ENCODE assay signal across 23 mouse cellular contexts in the genomic region with DNA sequence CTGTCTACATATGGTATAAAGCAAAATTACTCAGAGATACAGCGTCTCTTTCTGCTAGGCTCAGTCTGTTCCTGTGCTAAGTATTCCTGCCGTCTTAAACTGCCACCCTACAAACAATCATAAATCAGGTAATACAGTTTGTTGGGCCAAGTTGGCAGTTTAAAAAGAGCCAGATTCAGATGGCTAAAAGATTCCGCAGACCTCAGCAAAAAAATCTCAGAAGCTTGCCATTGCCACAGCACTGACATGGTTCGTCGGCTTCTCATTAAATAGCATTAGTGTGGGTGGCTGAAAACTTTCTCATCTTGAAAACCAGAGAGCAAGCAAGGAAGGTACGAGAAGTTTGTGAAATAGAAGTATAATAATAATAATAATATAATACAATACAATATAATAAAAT. TPM values are rescaled to one million over a fixed set of nuclear protein-coding genes. Genes with fewer than 3 reads are reported as not detected.
A peak's percentile ranks its signal among the peaks of the same experiment; 100 is the strongest.
DNase-seq lines count a peak whose midpoint lies in the region; ATAC-seq lines count a peak whose summit lies in the region.
"Had no signal": no experiment of that assay in that cellular context is flagged by ENCODE, and none has a peak within 500 bp of the region (broad histone marks: within the 10 kb centered on the region; RNA-seq: fewer than 3 reads in every experiment).

No protein-coding gene starts in this region.

- no peak overlapping the region for H3K27ac ChIP-seq in kidney, embryonic 14.5 days (ENCODE audit: low read depth, low read length)
- H3K27ac ChIP-seq in intestine, embryonic 15.5 days: no peak overlapping the region
- H3K27ac ChIP-seq: embryonic facial prominence, embryonic 12.5 days; forebrain, embryonic 15.5 days; heart, embryonic 15.5 days; hindbrain, embryonic 13.5 days; hindbrain, postnatal 0 days had no signal

- H3K36me3 ChIP-seq in kidney, embryonic 14.5 days (ENCODE audit: control insufficient read depth, insufficient read depth, low read length): no peaks in the 10 kb centered on the region
- no peaks in the 10 kb centered on the region for H3K36me3 ChIP-seq in intestine, embryonic 15.5 days
- H3K36me3 ChIP-seq: embryonic facial prominence, embryonic 12.5 days; forebrain, embryonic 15.5 days; G1E; heart, embryonic 15.5 days; hindbrain, embryonic 13.5 days had no signal

- H3K9me3 ChIP-seq in kidney, embryonic 14.5 days (ENCODE audit: control insufficient read depth, low read length): no peaks in the 10 kb centered on the region
- H3K9me3 ChIP-seq in intestine, embryonic 15.5 days: no peaks in the 10 kb centered on the region
- H3K9me3 ChIP-seq: embryonic facial prominence, embryonic 12.5 days; forebrain, embryonic 15.5 days; G1E; heart, embryonic 15.5 days; hindbrain, embryonic 13.5 days had no signal

- H3K9ac ChIP-seq in kidney, embryonic 14.5 days (ENCODE audit: low read depth, low read length): no peak overlapping the region
- H3K9ac ChIP-seq in intestine, embryonic 15.5 days: no peak overlapping the region
- H3K9ac ChIP-seq: embryonic facial prominence, embryonic 12.5 days; forebrain, embryonic 15.5 days; heart, embryonic 15.5 days; hindbrain, embryonic 13.5 days had no signal

- ATAC-seq in kidney, embryonic 14.5 days (ENCODE audit: low FRiP score, low TSS enrichment): peak; percentile 55; the same call in 1 of the 2 replicates
- no peak for ATAC-seq in intestine, embryonic 15.5 days
- ATAC-seq: forebrain, embryonic 15.5 days; hindbrain, postnatal 0 days had no signal

- H3K4me2 ChIP-seq in kidney, embryonic 14.5 days (replicated peaks; ENCODE audit: low read depth, low read length): no peak overlapping the region
- H3K4me2 ChIP-seq in intestine, embryonic 15.5 days (replicated peaks): no peak overlapping the region
- H3K4me2 ChIP-seq: embryonic facial prominence, embryonic 12.5 days; forebrain, embryonic 15.5 days; heart, embryonic 11.5 days; heart, embryonic 15.5 days; hindbrain, embryonic 13.5 days had no signal

- DNase-seq in embryo, embryonic 10.5 days (ENCODE audit: low spot score): peak; percentile 4
- no peak for DNase-seq in embryo, embryonic 10 days (ENCODE audit: low spot score)
- DNase-seq in kidney, postnatal 14 days: no peak
- peak; percentile 2 to 24 for DNase-seq in kidney, postnatal 36 days
- DNase-seq in kidney, adult 8-10 months: no peak
- DNase-seq: adrenal gland, adult 8-10 months; cerebellum, adult 11-12 months; cerebellum, adult 9-10 months; cerebellum, postnatal 25 days; heart, adult 18-20 months; heart, postnatal 14 days had no signal

- no peaks in the 10 kb centered on the region for H3K27me3 ChIP-seq in kidney, embryonic 14.5 days (ENCODE audit: control insufficient read depth, insufficient read depth, low read length)
- no peaks in the 10 kb centered on the region for H3K27me3 ChIP-seq in intestine, embryonic 15.5 days (replicated peaks)
- H3K27me3 ChIP-seq: embryonic facial prominence, embryonic 12.5 days; forebrain, embryonic 15.5 days; heart, embryonic 15.5 days; hindbrain, embryonic 13.5 days had no signal

- no peaks in the 10 kb centered on the region for H3K4me1 ChIP-seq in kidney, embryonic 14.5 days (ENCODE audit: control insufficient read depth, insufficient read depth, low read length)
- H3K4me1 ChIP-seq in intestine, embryonic 15.5 days (replicated peaks): no peaks in the 10 kb centered on the region
- H3K4me1 ChIP-seq: embryonic facial prominence, embryonic 12.5 days; forebrain, embryonic 15.5 days; hindbrain, embryonic 13.5 days had no signal

- H3K4me3 ChIP-seq in kidney, embryonic 14.5 days (ENCODE audit: low read length): no peak overlapping the region
- no peak overlapping the region for H3K4me3 ChIP-seq in intestine, embryonic 15.5 days (replicated peaks)
- H3K4me3 ChIP-seq: embryonic facial prominence, embryonic 12.5 days; forebrain, embryonic 15.5 days; heart, embryonic 15.5 days; hindbrain, embryonic 13.5 days had no signal

- 40% methylated on average over 6 of the region's 6 CpGs for WGBS in kidney, embryonic 14.5 days
- 37% methylated on average over 6 of the region's 6 CpGs for WGBS in intestine, embryonic 15.5 days

RNA-seq across cellular contexts. Expression of a gene that starts 8.1 kb away (rescaled TPM):
- polyA plus RNA-seq in kidney, embryonic 14.5 days (2014; fragmentation: Nextera tagmentation; extraction: Ambion mirVana): not detected in 2 replicates
- polyA plus RNA-seq in intestine, embryonic 15.5 days (2015; fragmentation: Nextera tagmentation; extraction: Ambion mirVana): 0.45 TPM in 1 of 2 replicates, not detected in the other
- polyA plus RNA-seq: cortical plate, adult 2 months; embryonic facial prominence, embryonic 12.5 days; forebrain, embryonic 11.5 days; forebrain, embryonic 15.5 days; G1E; heart, embryonic 11.5 days; heart, embryonic 15.5 days; hindbrain, embryonic 13.5 days; hindbrain, postnatal 0 days; intestine, embryonic 14.5 days had no signal

RNA-seq across cellular contexts. Expression of a gene that starts 13.2 kb away (rescaled TPM):
- polyA plus RNA-seq in kidney, embryonic 14.5 days (2014; fragmentation: Nextera tagmentation; extraction: Ambion mirVana): not detected in 2 replicates
- not detected in 2 replicates for polyA plus RNA-seq in intestine, embryonic 15.5 days (2015; fragmentation: Nextera tagmentation; extraction: Ambion mirVana)
- polyA plus RNA-seq: cortical plate, adult 2 months; embryonic facial prominence, embryonic 12.5 days; forebrain, embryonic 11.5 days; forebrain, embryonic 15.5 days; G1E; heart, embryonic 11.5 days; heart, embryonic 15.5 days; hindbrain, embryonic 13.5 days; hindbrain, postnatal 0 days; intestine, embryonic 14.5 days had no signal

RNA-seq across cellular contexts. Expression of a gene that starts 17.5 kb away (rescaled TPM):
- not detected in 2 replicates for polyA plus RNA-seq in kidney, embryonic 14.5 days (2014; fragmentation: Nextera tagmentation; extraction: Ambion mirVana)
- 0.67 TPM in 1 of 2 replicates, not detected in the other for polyA plus RNA-seq in intestine, embryonic 15.5 days (2015; fragmentation: Nextera tagmentation; extraction: Ambion mirVana)
- polyA plus RNA-seq: cortical plate, adult 2 months; embryonic facial prominence, embryonic 12.5 days; forebrain, embryonic 11.5 days; forebrain, embryonic 15.5 days; G1E; heart, embryonic 11.5 days; heart, embryonic 15.5 days; hindbrain, embryonic 13.5 days; hindbrain, postnatal 0 days had no signal

RNA-seq across cellular contexts. Expression of a gene that starts 24.9 kb away (rescaled TPM):
- not detected in 2 replicates for polyA plus RNA-seq in kidney, embryonic 14.5 days (2014; fragmentation: Nextera tagmentation; extraction: Ambion mirVana)
- polyA plus RNA-seq in intestine, embryonic 15.5 days (2015; fragmentation: Nextera tagmentation; extraction: Ambion mirVana): not detected in 2 replicates
- polyA plus RNA-seq: cortical plate, adult 2 months; embryonic facial prominence, embryonic 12.5 days; forebrain, embryonic 11.5 days; forebrain, embryonic 15.5 days; G1E; heart, embryonic 11.5 days; heart, embryonic 15.5 days; hindbrain, embryonic 13.5 days; hindbrain, postnatal 0 days; intestine, embryonic 14.5 days had no signal

RNA-seq across cellular contexts. Expression of a gene that starts 28.3 kb away (rescaled TPM):
- polyA plus RNA-seq in kidney, embryonic 14.5 days (2014; fragmentation: Nextera tagmentation; extraction: Ambion mirVana): not detected in 2 replicates
- polyA plus RNA-seq in intestine, embryonic 15.5 days (2015; fragmentation: Nextera tagmentation; extraction: Ambion mirVana): not detected in 2 replicates
- polyA plus RNA-seq: cortical plate, adult 2 months; embryonic facial prominence, embryonic 12.5 days; forebrain, embryonic 11.5 days; forebrain, embryonic 15.5 days; G1E; hindbrain, embryonic 13.5 days; hindbrain, postnatal 0 days; intestine, embryonic 14.5 days had no signal

Comparison
In these comparisons a context has a peak if more than half of its experiments do, and no peak if none do; other contexts are left out.
1. DNase-seq: peak in embryo, embryonic 10.5 days (single experiment) and kidney, postnatal 36 days (2 of 2); none in embryo, embryonic 10 days (single experiment), kidney, postnatal 14 days (single experiment) and kidney, adult 8-10 months (0 of 2).